ENCODE assay signal across 15 mouse cellular contexts in the genomic region with DNA sequence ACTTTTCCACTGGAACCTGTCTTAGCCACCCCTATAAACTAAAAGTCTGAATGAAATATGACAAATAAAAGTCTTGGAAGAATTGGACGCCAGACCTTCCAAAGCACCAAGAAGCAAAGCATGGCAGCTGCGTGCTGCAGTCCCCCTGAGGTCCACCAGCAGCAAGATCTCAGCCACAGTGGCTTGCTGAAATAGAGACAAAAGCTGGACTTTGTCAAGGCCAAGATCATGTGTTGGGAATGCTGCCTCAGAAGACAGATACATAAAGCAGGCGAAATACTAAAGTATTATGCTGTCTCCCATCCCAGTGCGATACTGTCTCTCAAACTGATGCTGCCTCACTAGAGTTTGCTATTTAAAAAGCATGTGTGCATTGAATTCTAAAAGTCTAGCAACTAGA.
"Had no signal": no experiment of that assay in that cellular context is flagged by ENCODE, and none has a peak within 500 bp of the region (broad histone marks: within the 10 kb centered on the region; RNA-seq: fewer than 3 reads in every experiment).

No protein-coding gene starts in this region.

- H3K9me3 ChIP-seq: liver, embryonic 15.5 days; lung, embryonic 15.5 days; midbrain, embryonic 13.5 days; midbrain, embryonic 15.5 days; neural tube, embryonic 12.5 days had no signal

- H3K4me2 ChIP-seq: liver, embryonic 15.5 days; lung, embryonic 15.5 days; midbrain, embryonic 11.5 days; midbrain, embryonic 13.5 days; midbrain, embryonic 15.5 days; neural tube, embryonic 12.5 days had no signal

- H3K36me3 ChIP-seq: liver, embryonic 15.5 days; lung, embryonic 15.5 days; midbrain, embryonic 15.5 days; neural tube, embryonic 12.5 days had no signal

- DNase-seq: liver, postnatal 0 days; lung, adult 2 months; lung, postnatal 10 days; right cerebral cortex, postnatal 14 days; thymus, adult 2 months; thymus, postnatal 25 days; thymus, postnatal 4 days had no signal

- ATAC-seq: liver, postnatal 0 days; midbrain, embryonic 13.5 days; midbrain, embryonic 15.5 days had no signal

- H3K4me3 ChIP-seq: liver, embryonic 15.5 days; lung, embryonic 15.5 days; megakaryocyte, embryonic 14.5 days; midbrain, embryonic 13.5 days; midbrain, embryonic 15.5 days; neural tube, embryonic 12.5 days had no signal

- H3K4me1 ChIP-seq: liver, embryonic 15.5 days; megakaryocyte, embryonic 14.5 days; midbrain, embryonic 13.5 days; midbrain, embryonic 15.5 days; neural tube, embryonic 12.5 days had no signal

- H3K9ac ChIP-seq: liver, embryonic 15.5 days; liver, postnatal 0 days; lung, embryonic 15.5 days; midbrain, embryonic 13.5 days; midbrain, embryonic 15.5 days; neural tube, embryonic 12.5 days had no signal

- H3K27ac ChIP-seq: liver, embryonic 15.5 days; lung, embryonic 15.5 days; macrophage; midbrain, embryonic 13.5 days; midbrain, embryonic 15.5 days; neural tube, embryonic 12.5 days had no signal

- H3K27me3 ChIP-seq: liver, embryonic 15.5 days; lung, embryonic 15.5 days; megakaryocyte, embryonic 14.5 days; midbrain, embryonic 13.5 days; midbrain, embryonic 15.5 days; neural tube, embryonic 12.5 days had no signal
